Mouse (Mus musculus) B cell, adult 67 days (primary cell): ENCODE measurements around the gene Gpbp1. TPM values are rescaled to one million over a fixed set of nuclear protein-coding genes. Genes with fewer than 3 reads are reported as not detected.

Experiments
- total RNA-seq, 2 experiments: library from RNA; stranded (reverse); gene quantifications; 4 replicates each; pipeline ENCODE4 v1.2.4; 2023

The Gpbp1 gene
- total RNA-seq: 100 to 1,000 TPM; 135 to 163 TPM

DNA sequence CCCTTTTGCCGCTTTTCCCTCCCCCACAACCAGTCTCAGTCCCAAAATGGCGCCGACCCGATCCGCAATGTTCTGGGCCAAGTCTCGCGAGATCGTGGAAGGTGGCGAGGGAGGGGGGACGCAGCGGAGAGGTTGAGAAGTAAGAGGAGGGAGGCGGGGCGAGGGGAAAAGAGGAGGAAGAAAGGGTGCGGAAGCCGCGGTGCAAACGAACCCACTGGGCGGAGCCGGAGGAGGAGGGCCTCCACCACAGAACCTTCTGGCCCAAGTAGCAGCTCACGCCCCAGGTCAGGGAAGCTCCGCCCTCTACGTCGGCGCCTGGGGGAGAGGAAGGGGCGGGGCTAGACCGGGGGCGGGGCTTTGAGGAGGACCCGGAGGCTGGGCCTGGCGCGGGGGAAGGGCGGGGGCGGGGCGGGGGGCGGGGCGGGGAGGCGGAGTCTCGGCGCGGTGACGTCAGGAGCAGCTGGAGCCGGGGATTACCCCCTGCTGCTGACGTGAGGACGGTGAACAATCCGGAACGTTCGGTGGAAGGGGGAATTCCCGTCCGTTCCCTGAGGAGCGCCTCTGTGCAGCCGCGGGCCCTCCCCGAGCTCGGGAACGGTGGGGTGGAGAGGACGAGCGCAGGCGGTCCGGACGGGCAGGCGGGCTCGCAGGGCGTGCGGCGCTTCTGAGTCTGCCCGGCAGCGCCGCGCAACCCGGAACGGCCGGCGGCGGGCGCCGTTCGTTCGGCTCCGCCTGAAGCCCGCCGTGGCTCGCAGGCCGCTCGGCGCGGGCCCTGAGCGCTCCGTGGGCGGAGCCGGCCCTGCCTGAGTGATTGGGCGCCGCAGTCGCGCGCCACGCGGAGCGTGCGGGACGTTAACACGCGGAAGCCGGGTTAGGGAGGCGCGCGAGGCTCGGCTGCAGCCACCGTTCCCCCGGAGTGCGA lies at the start of gene Gpbp1:
Gene Gpbp1, minus strand, starts transcription at position 310 of the 922 bp plus-strand sequence.

Other genes starting within 250 kb of the Gpbp1 start
- gene Actbl2, start 235.1 kb downstream of the Gpbp1 start, total RNA-seq: not detected
- not detected for gene Gm49496, start 59.8 kb upstream of the Gpbp1 start, total RNA-seq
- gene Gm10198, start 102.7 kb upstream of the Gpbp1 start, total RNA-seq: not detected
- gene Mier3, start 190.9 kb upstream of the Gpbp1 start, total RNA-seq: 10 to 100 TPM; 39.6 to 42.2 TPM